Mouse (Mus musculus) spleen, embryonic (tissue): ENCODE measurements around the gene Gm3460.
"Not testable (repeated sequence)": the region's sequence is repeated elsewhere in the genome, so short reads cannot be mapped to it uniquely, and the experiment has no call there.

Experiments
- CTCF ChIA-PET: fragments of 350-600 bp; sonication (Branson Sonifier 250); formaldehyde crosslinking; loops from one replicate; lab custom pipeline; 2022; lab: Charles Lee

Gene Gm3460

DNA sequence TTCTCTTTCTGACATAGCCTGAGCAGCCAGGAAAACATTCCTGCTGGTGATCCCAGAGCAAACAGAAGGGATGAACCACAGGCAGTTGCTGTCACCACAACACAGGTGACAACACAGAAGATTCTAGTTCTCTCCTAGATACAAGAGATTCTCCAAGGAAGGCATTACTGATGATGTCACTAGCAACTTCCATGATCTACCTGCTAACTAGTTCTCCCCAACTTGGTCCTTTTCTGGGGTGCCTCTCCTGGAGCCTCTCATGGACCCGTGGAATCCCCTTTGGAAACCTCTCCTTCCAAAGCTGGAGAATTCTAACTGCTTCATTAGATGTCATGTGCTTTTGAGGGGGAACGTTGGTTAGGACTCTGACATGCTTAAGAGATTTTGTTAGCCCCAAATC is at the start of gene Gm3460:
TSS of gene Gm3460 (minus strand) at position 101 of the 400 bp plus-strand sequence.
- CTCF ChIA-PET = not testable (repeated sequence)

DNA sequence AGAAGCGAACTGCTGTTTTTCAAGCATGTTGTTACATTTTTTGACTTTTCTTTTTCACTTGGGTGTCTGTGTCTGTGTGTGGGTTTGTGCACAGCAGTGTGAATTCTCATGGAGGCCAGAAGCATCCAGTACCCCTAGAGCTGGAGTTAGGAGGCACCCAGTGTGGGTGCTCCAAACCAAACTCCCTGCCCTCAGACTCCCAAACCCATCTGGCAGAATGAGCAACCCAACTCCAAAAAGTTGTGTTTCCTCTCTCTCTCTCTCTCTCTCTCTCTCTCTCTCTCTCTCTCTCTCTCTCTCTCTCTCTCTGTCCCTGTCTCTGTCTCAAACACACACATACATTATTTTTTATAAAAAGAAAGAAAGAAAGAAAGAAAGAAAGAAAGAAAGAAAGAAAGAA is 15.8 kb downstream of the Gm3460 start:
- CTCF ChIA-PET = not testable (repeated sequence)

DNA sequence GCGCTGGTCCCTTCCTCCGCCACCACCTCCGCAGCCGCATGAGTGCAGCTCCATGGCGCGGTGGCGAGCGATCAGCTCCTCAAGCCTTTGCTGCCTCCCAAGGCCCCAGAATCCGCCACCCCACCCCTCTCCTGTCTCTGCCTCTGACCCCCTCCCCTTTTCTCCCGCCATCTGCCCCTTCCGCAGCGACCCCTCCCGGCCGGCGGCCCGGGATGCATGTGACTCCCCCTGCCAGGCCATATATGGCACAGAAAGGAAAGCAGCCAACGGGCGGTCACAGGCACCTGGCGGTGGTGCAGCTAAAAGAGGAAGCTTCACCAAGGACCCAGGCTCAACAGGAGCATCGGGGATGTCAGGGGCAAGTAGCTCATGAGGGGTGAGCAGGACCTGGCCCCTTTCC is 17.2 kb downstream of the Gm3460 start:
- CTCF ChIA-PET = not testable (repeated sequence)

DNA sequence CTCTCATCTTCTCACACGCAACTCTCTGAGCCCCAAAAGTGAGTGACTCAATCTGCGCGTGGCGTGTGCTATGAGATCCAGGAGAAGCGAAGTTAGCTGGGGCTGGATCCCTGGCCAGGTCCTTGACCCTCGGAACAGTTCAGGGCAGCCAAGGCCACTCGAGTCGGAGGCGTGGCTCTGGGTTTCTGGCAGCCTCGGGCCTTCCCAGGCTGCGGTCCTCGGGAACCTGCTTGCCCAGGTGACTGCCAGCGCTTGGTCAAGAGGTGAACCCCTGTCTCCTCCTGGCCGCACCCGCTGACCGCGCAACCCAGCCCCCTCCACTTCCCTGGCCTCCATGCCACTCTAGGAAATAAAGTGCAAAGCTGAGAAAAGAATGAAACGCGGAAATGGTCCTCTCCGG is 17.7 kb downstream of the Gm3460 start:
- CTCF ChIA-PET = not testable (repeated sequence)

DNA sequence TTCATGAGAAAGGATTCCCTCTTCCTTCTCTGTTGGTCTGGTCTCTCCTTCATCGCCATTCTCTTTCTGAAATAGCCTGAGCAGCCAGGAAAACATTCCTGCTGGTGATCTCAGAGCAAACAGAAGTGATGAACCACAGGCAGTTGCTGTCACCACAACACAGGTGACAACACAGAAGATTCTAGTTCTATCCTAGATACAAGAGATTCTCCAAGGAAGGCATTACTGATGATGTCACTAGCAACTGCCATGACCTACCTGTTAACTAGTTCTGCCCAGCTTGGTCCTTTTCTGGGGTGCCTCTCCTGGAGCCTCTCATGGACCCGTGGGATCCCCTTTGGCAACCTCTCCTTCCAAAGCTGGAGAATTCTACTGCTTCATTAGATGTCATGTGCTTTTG is 31.7 kb downstream of the Gm3460 start, which contains the start of gene Gm3629:
TSS of gene Gm3629 (minus strand) at position 101 of the 400 bp plus-strand sequence.
- CTCF ChIA-PET = not testable (repeated sequence)
